Mouse (Mus musculus): ENCODE data around the gene Slc17a4. TPM values are rescaled to one million over a fixed set of nuclear protein-coding genes. Genes with fewer than 3 reads are reported as not detected.

Slc17a4 gene
- polyA plus RNA-seq, 1 experiment: not detected

- TF ChIP-seq POLR2A (IDR thresholded peaks at IDR 0.05; ENCODE audit: borderline replicate concordance, extremely low read depth, insufficient read depth, insufficient read length, poor library complexity, severe bottlenecking) (no peak), CTCF (IDR thresholded peaks at IDR 0.05; ENCODE audit: borderline replicate concordance, extremely low read depth, insufficient read depth, insufficient read length) (no peak)
- DNase-seq (ENCODE audit: low read depth): no peak
These were observed 25.7 kb downstream of the Slc17a4 start for GRCm38 (mm10) chr13:23889011-23889605.

GRCm38 (mm10) chr13:23887026-23887725, 27.6 kb downstream of the Slc17a4 start:
- no peak for DNase-seq (ENCODE audit: low read depth)
- TF ChIP-seq POLR2A (IDR thresholded peaks at IDR 0.05; ENCODE audit: borderline replicate concordance, extremely low read depth, insufficient read depth, insufficient read length, poor library complexity, severe bottlenecking) (no peak), CTCF (IDR thresholded peaks at IDR 0.05; ENCODE audit: borderline replicate concordance, extremely low read depth, insufficient read depth, insufficient read length) (no peak)

GRCm38 (mm10) chr13:23885540-23885939, 29.3 kb downstream of the Slc17a4 start:
- TF ChIP-seq POLR2A (IDR thresholded peaks at IDR 0.05; ENCODE audit: borderline replicate concordance, extremely low read depth, insufficient read depth, insufficient read length, poor library complexity, severe bottlenecking) (no peak), CTCF (IDR thresholded peaks at IDR 0.05; ENCODE audit: borderline replicate concordance, extremely low read depth, insufficient read depth, insufficient read length) (peak; percentile 53; the same call in 1 of the 2 replicates)
- DNase-seq (ENCODE audit: low read depth): peak; percentile 50

- no peak for DNase-seq (ENCODE audit: low read depth)
- TF ChIP-seq CTCF (IDR thresholded peaks at IDR 0.05; ENCODE audit: borderline replicate concordance, extremely low read depth, insufficient read depth, insufficient read length): no peak
- no peak for TF ChIP-seq POLR2A (IDR thresholded peaks at IDR 0.05; ENCODE audit: borderline replicate concordance, extremely low read depth, insufficient read depth, insufficient read length, poor library complexity, severe bottlenecking)
These were observed 35.2 kb downstream of the Slc17a4 start for GRCm38 (mm10) chr13:23879636-23880035.

- DNase-seq (ENCODE audit: low read depth): no peak
- TF ChIP-seq CTCF (IDR thresholded peaks at IDR 0.05; ENCODE audit: borderline replicate concordance, extremely low read depth, insufficient read depth, insufficient read length) (no peak), POLR2A (IDR thresholded peaks at IDR 0.05; ENCODE audit: borderline replicate concordance, extremely low read depth, insufficient read depth, insufficient read length, poor library complexity, severe bottlenecking) (no peak)
These were observed 35.7 kb downstream of the Slc17a4 start for GRCm38 (mm10) chr13:23879106-23879505.

GRCm38 (mm10) chr13:23873141-23873540, 41.7 kb downstream of the Slc17a4 start:
- DNase-seq (ENCODE audit: low read depth): no peak
- TF ChIP-seq POLR2A (IDR thresholded peaks at IDR 0.05; ENCODE audit: borderline replicate concordance, extremely low read depth, insufficient read depth, insufficient read length, poor library complexity, severe bottlenecking): no peak
- TF ChIP-seq CTCF (IDR thresholded peaks at IDR 0.05; ENCODE audit: borderline replicate concordance, extremely low read depth, insufficient read depth, insufficient read length): no peak

- no peak for DNase-seq (ENCODE audit: low read depth)
- TF ChIP-seq POLR2A (IDR thresholded peaks at IDR 0.05; ENCODE audit: borderline replicate concordance, extremely low read depth, insufficient read depth, insufficient read length, poor library complexity, severe bottlenecking) (no peak), CTCF (IDR thresholded peaks at IDR 0.05; ENCODE audit: borderline replicate concordance, extremely low read depth, insufficient read depth, insufficient read length) (no peak)
These were observed 44.8 kb downstream of the Slc17a4 start for GRCm38 (mm10) chr13:23869996-23870395.

GRCm38 (mm10) chr13:23868790-23869533, 45.8 kb downstream of the Slc17a4 start:
- DNase-seq (ENCODE audit: low read depth): no peak
- TF ChIP-seq CTCF (IDR thresholded peaks at IDR 0.05; ENCODE audit: borderline replicate concordance, extremely low read depth, insufficient read depth, insufficient read length) (no peak), POLR2A (IDR thresholded peaks at IDR 0.05; ENCODE audit: borderline replicate concordance, extremely low read depth, insufficient read depth, insufficient read length, poor library complexity, severe bottlenecking) (no peak)

- DNase-seq (ENCODE audit: low read depth): peak; percentile 13
- TF ChIP-seq POLR2A (IDR thresholded peaks at IDR 0.05; ENCODE audit: borderline replicate concordance, extremely low read depth, insufficient read depth, insufficient read length, poor library complexity, severe bottlenecking) (no peak), CTCF (IDR thresholded peaks at IDR 0.05; ENCODE audit: borderline replicate concordance, extremely low read depth, insufficient read depth, insufficient read length) (no peak)
These were observed 47.4 kb downstream of the Slc17a4 start, which contains the start of gene Slc17a1 for GRCm38 (mm10) chr13:23867405-23867804. TSS of gene Slc17a1 (plus strand) at chr13:23867750.

- no peak for DNase-seq (ENCODE audit: low read depth)
- TF ChIP-seq POLR2A (IDR thresholded peaks at IDR 0.05; ENCODE audit: borderline replicate concordance, extremely low read depth, insufficient read depth, insufficient read length, poor library complexity, severe bottlenecking): no peak
- TF ChIP-seq CTCF (IDR thresholded peaks at IDR 0.05; ENCODE audit: borderline replicate concordance, extremely low read depth, insufficient read depth, insufficient read length): no peak
These were observed 47.8 kb downstream of the Slc17a4 start for GRCm38 (mm10) chr13:23867000-23867399.

GRCm38 (mm10) chr13:23866086-23866710, 48.6 kb downstream of the Slc17a4 start:
- TF ChIP-seq CTCF (IDR thresholded peaks at IDR 0.05; ENCODE audit: borderline replicate concordance, extremely low read depth, insufficient read depth, insufficient read length) (no peak), POLR2A (IDR thresholded peaks at IDR 0.05; ENCODE audit: borderline replicate concordance, extremely low read depth, insufficient read depth, insufficient read length, poor library complexity, severe bottlenecking) (no peak)
- no peak for DNase-seq (ENCODE audit: low read depth)

Measured in brain, embryonic 14.5 days (tissue).